9 mouse cellular contexts compared by ENCODE assay signal in genomic region chr14:33446561-33447023, GRCm38 (mm10). TPM values are rescaled to one million over a fixed set of nuclear protein-coding genes. Genes with fewer than 3 reads are reported as not detected.
DNase-seq lines count a peak whose midpoint lies in the region; ATAC-seq and TF ChIP-seq lines count a peak whose summit lies in the region.
"Had no signal": no experiment of that assay in that cellular context is flagged by ENCODE, and none has a peak within 500 bp of the region (broad histone marks: within the 10 kb centered on the region; RNA-seq: fewer than 3 reads in every experiment).

No protein-coding gene starts in this region.

- peak overlapping the region; percentile 76 for H3K4me2 ChIP-seq in hindbrain, postnatal 0 days (ENCODE audit: low read depth, low read length)
- H3K4me2 ChIP-seq in midbrain, embryonic 16.5 days (ENCODE audit: low read length), result peak overlapping the region; percentile 64

- H3K36me3 ChIP-seq in MEL (ENCODE audit: control insufficient read depth in 1 of 2, insufficient read depth in 2 of 2, low read length in 2 of 2), result peaks cover 0 to 30% of the 10 kb centered on the region in 2 experiments; a peak in 2 of 4 replicates
- no peaks in the 10 kb centered on the region for H3K36me3 ChIP-seq in hindbrain, postnatal 0 days (ENCODE audit: insufficient read depth, low read length)
- H3K36me3 ChIP-seq in midbrain, embryonic 16.5 days (ENCODE audit: control insufficient read depth, insufficient read depth, low read length), result no peaks in the 10 kb centered on the region

- DNase-seq in left cerebral cortex, adult 18-20 months (ENCODE audit: low spot score in 2 of 2), result peak; percentile 56 to 63
- DNase-seq in left cerebral cortex, adult 11 months (ENCODE audit: low spot score), result no peak
- peak; percentile 44 for DNase-seq in MEL (ENCODE audit: low read depth, low spot score)
- peak; percentile 71 for DNase-seq in embryo, embryonic 11 days
- no peak for DNase-seq in hindbrain, postnatal 0 days (ENCODE audit: low spot score)
- no peak for DNase-seq in natural killer cell, adult 2 months (ENCODE audit: low spot score in 2 of 2)
- DNase-seq in adrenal gland, adult 2 months, result no peak

- H3K4me1 ChIP-seq in MEL (ENCODE audit: control insufficient read depth in 1 of 2, insufficient read depth in 2 of 2, low read length in 2 of 2), result peaks cover 7% of the 10 kb centered on the region in 2 experiments
- H3K4me1 ChIP-seq in hindbrain, postnatal 0 days (ENCODE audit: insufficient read depth, low read length), result peaks cover 12% of the 10 kb centered on the region; the same call in 1 of the 2 replicates
- peaks cover 23% of the 10 kb centered on the region for H3K4me1 ChIP-seq in midbrain, embryonic 16.5 days (ENCODE audit: control insufficient read depth, insufficient read depth, low read length)

- no peak for TF ChIP-seq EP300 in MEL (IDR thresholded peaks at IDR 0.05; ENCODE audit: low read depth in 1 of 2, low read length in 2 of 2)

- peak overlapping the region; percentile 61 to 95 for H3K4me3 ChIP-seq in MEL (ENCODE audit: control insufficient read depth in 1 of 2, insufficient read depth in 1 of 2, low read depth in 2 of 2, low read length in 2 of 2)
- H3K4me3 ChIP-seq in hindbrain, postnatal 0 days (ENCODE audit: low read length), result peak overlapping the region; percentile 96
- H3K4me3 ChIP-seq in midbrain, embryonic 16.5 days (ENCODE audit: low read depth, low read length), result peak overlapping the region; percentile 73

- H3K27ac ChIP-seq in MEL (ENCODE audit: control insufficient read depth, low read depth, low read length), result peak overlapping the region; percentile 28; the same call in 1 of the 2 replicates
- peak overlapping the region; percentile 89 for H3K27ac ChIP-seq in hindbrain, postnatal 0 days
- peak overlapping the region; percentile 91 for H3K27ac ChIP-seq in midbrain, embryonic 16.5 days (ENCODE audit: low read length)

- H3K79me2 ChIP-seq in MEL (ENCODE audit: control insufficient read depth, insufficient read depth, low read length, poor library complexity), result peaks cover 27% of the 10 kb centered on the region

- WGBS in hindbrain, postnatal 0 days, result 2% methylated on average over 46 of the region's 72 CpGs
- WGBS in midbrain, embryonic 16.5 days, result 1% methylated on average over 40 of the region's 72 CpGs

- H3K27me3 ChIP-seq in MEL (ENCODE audit: control insufficient read depth in 1 of 2, insufficient read depth in 2 of 2, low read length in 2 of 2), result peaks cover 5 to 11% of the 10 kb centered on the region in 2 experiments
- no peaks in the 10 kb centered on the region for H3K27me3 ChIP-seq in hindbrain, postnatal 0 days (ENCODE audit: insufficient read depth, low read length)
- peaks cover 8% of the 10 kb centered on the region for H3K27me3 ChIP-seq in midbrain, embryonic 16.5 days (ENCODE audit: control insufficient read depth, insufficient read depth, low read depth, low read length)

- no peak for TF ChIP-seq CTCF in MEL (IDR thresholded peaks at IDR 0.05 in 2 of 3, conservative IDR thresholded peaks at IDR 0.05 in 1 of 3; ENCODE audit: control insufficient read depth in 1 of 3, insufficient read depth in 1 of 3, low read depth in 2 of 3, low read length in 3 of 3, poor library complexity in 1 of 3, severe bottlenecking in 1 of 3)
- TF ChIP-seq CTCF in hindbrain, postnatal 0 days (IDR thresholded peaks at IDR 0.05; ENCODE audit: low read depth), result no peak

- no peaks in the 10 kb centered on the region for H3K9me3 ChIP-seq in MEL (replicated peaks; ENCODE audit: insufficient read depth, low read length)
- H3K9me3 ChIP-seq in hindbrain, postnatal 0 days (ENCODE audit: low read length), result no peaks in the 10 kb centered on the region
- no peaks in the 10 kb centered on the region for H3K9me3 ChIP-seq in midbrain, embryonic 16.5 days (replicated peaks; ENCODE audit: control insufficient read depth, low read length, poor library complexity, severe bottlenecking)

- peak overlapping the region; percentile 91 for H3K9ac ChIP-seq in MEL (ENCODE audit: control insufficient read depth, low read depth, low read length, poor library complexity, severe bottlenecking)
- peak overlapping the region; percentile 91 for H3K9ac ChIP-seq in hindbrain, postnatal 0 days (replicated peaks; ENCODE audit: low read length)
- peak overlapping the region; percentile 89 for H3K9ac ChIP-seq in midbrain, embryonic 16.5 days (ENCODE audit: low read depth, low read length)

- TF ChIP-seq RAD21 in MEL (IDR thresholded peaks at IDR 0.05; ENCODE audit: low read depth, low read length), result no peak

- no peak for TF ChIP-seq POLR2A in MEL (IDR thresholded peaks at IDR 0.05; ENCODE audit: control insufficient read depth in 1 of 2, insufficient read depth in 1 of 2, low read depth in 1 of 2, low read length in 2 of 2, poor library complexity in 1 of 2)

- no peak for ATAC-seq in hindbrain, postnatal 0 days
- ATAC-seq in midbrain, embryonic 16.5 days, result peak; percentile 54

TF ChIP-seq in MEL, 35 proteins besides CTCF, POLR2A, EP300 and RAD21:
- TF ChIP-seq TBP (IDR thresholded peaks at IDR 0.05; ENCODE audit: low read depth, low read length) (no peak), JUND (IDR thresholded peaks at IDR 0.05; ENCODE audit: low read depth, low read length) (no peak), USF1 (IDR thresholded peaks at IDR 0.05; ENCODE audit: low read depth, low read length) (no peak), CHD2 (IDR thresholded peaks at IDR 0.05; ENCODE audit: low read length) (no peak), UBTF (IDR thresholded peaks at IDR 0.05; ENCODE audit: borderline replicate concordance, insufficient read depth, low read depth, low read length) (no peak), TAL1 (IDR thresholded peaks at IDR 0.05; ENCODE audit: low read length) (no peak), TCF12 (IDR thresholded peaks at IDR 0.05; ENCODE audit: low read depth, low read length) (no peak), SIN3A (IDR thresholded peaks at IDR 0.05; ENCODE audit: low read length) (no peak; the same call in 1 of the 2 replicates), POLR2AphosphoS2 (IDR thresholded peaks at IDR 0.05; ENCODE audit: low read length) (no peak), ZKSCAN1 (IDR thresholded peaks at IDR 0.05; ENCODE audit: low read depth, low read length) (no peak), NRF1 (IDR thresholded peaks at IDR 0.05; ENCODE audit: insufficient read depth, low read depth, low read length, poor library complexity, severe bottlenecking) (no peak)

RNA-seq across cellular contexts. Expression of gene Mapk8, which starts 0.4 kb away (rescaled TPM):
- total RNA-seq in left cerebral cortex, adult 18-20 months (2021), result 100 to 1,000 TPM; 104 to 107 TPM
- 27.5 and 29.2 TPM in 2 replicates for total RNA-seq in MEL (2012; rRNA removed)
- polyA plus RNA-seq in MEL (2012; ENCODE audit: insufficient read depth in 1 of 2, insufficient read length in 2 of 2, low read depth in 1 of 2, low replicate concordance in 2 of 2, missing spikeins in 1 of 2), result 10 to 100 TPM in 1 of 2 experiments, not detected in 1; 47.5 TPM
- total RNA-seq in hindbrain, postnatal 0 days (2014; rRNA removed), result 67.0 and 92.9 TPM in 2 replicates
- 30.6 and 30.8 TPM in 2 replicates for polyA plus RNA-seq in hindbrain, postnatal 0 days (2015; fragmentation: Nextera tagmentation; extraction: Ambion mirVana)
- polyA plus RNA-seq in midbrain, embryonic 16.5 days (2015; fragmentation: Nextera tagmentation; extraction: Ambion mirVana), result 31.2 and 35.1 TPM in 2 replicates
- 10 to 100 TPM; 21.6 to 25.1 TPM for total RNA-seq in adrenal gland, adult 2 months (2021)
- polyA plus RNA-seq in adrenal gland, adult 2 months (2012; rRNA removed), result 8.9 and 12.8 TPM in 2 replicates

RNA-seq across cellular contexts. Expression of gene Frmpd2, which starts 24.9 kb away (rescaled TPM):
- under 1 TPM; 0.60 to 0.70 TPM for total RNA-seq in left cerebral cortex, adult 18-20 months (2021)
- total RNA-seq in MEL (2012; rRNA removed), result not detected in 2 replicates
- polyA plus RNA-seq in MEL (2012; ENCODE audit: insufficient read depth in 1 of 2, insufficient read length in 2 of 2, low read depth in 1 of 2, low replicate concordance in 2 of 2, missing spikeins in 1 of 2), result not detected
- total RNA-seq in hindbrain, postnatal 0 days (2014; rRNA removed), result 0.31 and 0.97 TPM in 2 replicates
- polyA plus RNA-seq in hindbrain, postnatal 0 days (2015; fragmentation: Nextera tagmentation; extraction: Ambion mirVana), result 0.13 and 0.44 TPM in 2 replicates
- polyA plus RNA-seq in midbrain, embryonic 16.5 days (2015; fragmentation: Nextera tagmentation; extraction: Ambion mirVana), result 0.22 and 0.48 TPM in 2 replicates
- under 1 TPM in 1 of 2 experiments, not detected in 1; 0.12 TPM for total RNA-seq in adrenal gland, adult 2 months (2021)
- not detected in 2 replicates for polyA plus RNA-seq in adrenal gland, adult 2 months (2012; rRNA removed)
- total RNA-seq: hematopoietic stem cell, adult 5-6 weeks had no signal

Comparison
In these comparisons a context has a peak if more than half of its experiments do, and no peak if none do; other contexts are left out.
1. DNase-seq: peak in left cerebral cortex, adult 18-20 months (2 of 2), MEL (single experiment) and embryo, embryonic 11 days (single experiment); none in left cerebral cortex, adult 11 months (single experiment), hindbrain, postnatal 0 days (single experiment), natural killer cell, adult 2 months (0 of 2) and adrenal gland, adult 2 months (single experiment).
2. H3K27ac ChIP-seq: peak in every context shown above with its lines; median percentile 91 in midbrain, embryonic 16.5 days; 89 in hindbrain, postnatal 0 days; 28 in MEL.
3. Peak in every context shown above with its lines, with median percentiles within 50 percentile points of each other: H3K4me3 ChIP-seq and H3K9ac ChIP-seq.